Mouse (Mus musculus): ENCODE results near the gene Cby3. TPM values are rescaled to one million over a fixed set of nuclear protein-coding genes. Genes with fewer than 3 reads are reported as not detected.
A peak's percentile ranks its signal among the peaks of the same experiment; 100 is the strongest.
"Not testable (repeated sequence)": the region's sequence is repeated elsewhere in the genome, so short reads cannot be mapped to it uniquely, and the experiment has no call there.

Cby3 gene
- 0.32 and 0.77 TPM in 2 replicates for polyA plus RNA-seq (2014; fragmentation: Nextera tagmentation; extraction: Ambion mirVana)

DNA sequence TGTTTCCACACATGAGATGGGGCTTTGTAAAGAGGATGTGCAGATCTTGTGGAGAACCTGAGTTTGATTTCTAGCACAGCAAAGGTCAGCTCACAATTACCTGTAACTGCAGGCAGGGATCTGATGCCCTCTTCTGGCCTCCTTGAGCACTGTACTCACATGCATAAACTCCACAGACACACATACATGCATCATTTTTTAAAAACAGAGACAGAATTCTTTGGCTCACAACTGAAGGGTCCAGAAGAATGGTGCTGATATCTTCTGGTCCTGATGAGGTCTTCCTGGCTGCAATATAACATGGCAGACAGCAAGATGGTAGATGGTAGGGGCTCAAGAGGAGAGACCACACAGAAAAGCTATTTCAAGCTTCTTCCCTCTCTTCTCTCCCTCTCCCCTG is at the start of gene Cby3:
Gene Cby3, plus strand, starts transcription at position 301 of the 400 bp plus-strand sequence.
- Histone ChIP-seq H3K27ac (replicated peaks; ENCODE audit: low read depth, low read length) (no peak within 1 kb of the TSS), H3K36me3 (ENCODE audit: control insufficient read depth, insufficient read depth, low read length) (no peaks in the 10 kb centered on the region), H3K4me1 (ENCODE audit: control insufficient read depth, insufficient read depth, low read length) (no peaks in the 10 kb centered on the region), H3K27me3 (ENCODE audit: control insufficient read depth, insufficient read depth, low read length) (no peaks in the 10 kb centered on the region), H3K4me3 (replicated peaks; ENCODE audit: low read depth, low read length) (no peak within 1 kb of the TSS), H3K9ac (replicated peaks; ENCODE audit: low read length) (no peak within 1 kb of the TSS), H3K9me3 (ENCODE audit: control insufficient read depth, low read length) (no peaks in the 10 kb centered on the region), H3K4me2 (ENCODE audit: low read length) (no peak within 1 kb of the TSS)
- ATAC-seq (ENCODE audit: low FRiP score, low TSS enrichment) (no peak), DNase-seq (no peak)

DNA sequence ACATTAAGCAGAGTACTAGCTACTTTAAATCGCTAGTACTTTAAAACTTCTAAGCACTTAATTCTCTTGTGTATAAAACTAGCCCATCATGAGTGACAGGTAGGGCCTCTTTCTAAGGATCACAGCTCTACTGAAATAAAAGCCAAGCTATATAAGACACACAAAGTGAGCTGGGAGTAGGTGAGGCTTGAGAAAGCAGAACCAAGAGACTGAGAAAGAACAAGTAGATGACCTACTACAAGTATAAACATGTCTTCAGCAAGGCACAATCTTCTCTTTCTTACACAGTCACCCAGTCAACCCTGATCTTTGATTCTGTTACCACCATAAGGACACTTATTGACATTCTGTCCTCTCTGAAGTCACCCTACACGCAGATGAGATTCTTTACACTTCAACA is 41.5 kb upstream of the Cby3 start:
- ATAC-seq (ENCODE audit: low FRiP score, low TSS enrichment) (no peak), DNase-seq (no peak)
- H3K4me3 ChIP-seq (replicated peaks; ENCODE audit: low read depth, low read length), result no peak overlapping the region
- no peak overlapping the region for H3K27ac ChIP-seq (replicated peaks; ENCODE audit: low read depth, low read length)
- H3K9me3 ChIP-seq (ENCODE audit: control insufficient read depth, low read length), result no peaks in the 10 kb centered on the region
- H3K4me1 ChIP-seq (ENCODE audit: control insufficient read depth, insufficient read depth, low read length), result no peaks in the 10 kb centered on the region
- H3K9ac ChIP-seq (replicated peaks; ENCODE audit: low read length), result no peak overlapping the region
- 91% methylated on average over 2 of the region's 2 CpGs for WGBS
- no peaks in the 10 kb centered on the region for H3K27me3 ChIP-seq (ENCODE audit: control insufficient read depth, insufficient read depth, low read length)
- no peak overlapping the region for H3K4me2 ChIP-seq (ENCODE audit: low read length)
- H3K36me3 ChIP-seq (ENCODE audit: control insufficient read depth, insufficient read depth, low read length), result peaks cover 34% of the 10 kb centered on the region

DNA sequence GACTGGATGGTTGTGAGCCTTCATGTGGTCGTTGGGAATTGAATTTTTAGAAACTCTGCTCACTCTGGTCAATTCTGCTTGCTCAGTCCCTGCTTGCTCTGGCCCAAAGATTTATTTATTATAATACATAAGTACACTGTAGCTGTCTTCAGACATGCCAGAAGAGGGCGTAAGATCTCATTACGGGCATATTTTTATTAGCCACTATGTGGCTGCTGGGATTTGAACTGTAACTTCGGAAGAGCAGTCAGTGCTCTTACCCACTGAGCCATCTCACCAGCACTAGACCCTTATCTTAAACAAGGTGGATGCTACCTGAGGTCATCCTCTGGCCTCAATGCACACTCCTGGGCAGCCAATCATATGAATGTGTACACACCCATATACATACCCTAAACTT is 34.9 kb upstream of the Cby3 start:
- not testable (repeated sequence) for H3K9me3 ChIP-seq (ENCODE audit: control insufficient read depth, low read length); H3K4me2 ChIP-seq (ENCODE audit: low read length); H3K27ac ChIP-seq (replicated peaks; ENCODE audit: low read depth, low read length); H3K27me3 ChIP-seq (ENCODE audit: control insufficient read depth, insufficient read depth, low read length); H3K9ac ChIP-seq (replicated peaks; ENCODE audit: low read length); DNase-seq; ATAC-seq (ENCODE audit: low FRiP score, low TSS enrichment); H3K4me3 ChIP-seq (replicated peaks; ENCODE audit: low read depth, low read length); H3K36me3 ChIP-seq (ENCODE audit: control insufficient read depth, insufficient read depth, low read length)
- H3K4me1 ChIP-seq (ENCODE audit: control insufficient read depth, insufficient read depth, low read length), result peaks cover 15% of the 10 kb centered on the region
- whole genome bisulfite sequencing, result 90% methylated on average over 4 of the region's 4 CpGs

DNA sequence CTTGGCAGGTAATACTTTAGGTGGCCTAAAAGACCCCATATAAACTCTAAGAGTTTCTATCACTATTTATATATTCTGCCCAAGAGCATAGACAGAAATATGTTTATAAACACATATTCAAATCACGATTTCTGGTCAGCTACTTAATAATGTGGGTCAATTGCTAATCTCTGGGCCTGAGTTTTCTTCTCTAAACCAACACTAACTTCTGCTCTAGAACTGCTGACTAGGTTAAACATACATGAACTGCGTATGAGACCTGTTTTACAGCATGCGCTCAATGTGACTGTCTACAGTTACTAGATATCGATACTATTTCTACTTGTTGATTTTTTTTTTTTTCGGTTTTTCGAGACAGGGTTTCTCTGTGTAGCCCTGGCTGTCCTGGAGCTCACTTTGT is 33.0 kb upstream of the Cby3 start:
- H3K36me3 ChIP-seq (ENCODE audit: control insufficient read depth, insufficient read depth, low read length), result 0 out of 2 replicates have a peak, but pooled peaks cover 4% of the 10 kb centered on the region
- no peak overlapping the region for H3K4me3 ChIP-seq (replicated peaks; ENCODE audit: low read depth, low read length)
- WGBS, result 96% methylated on average over 6 of the region's 6 CpGs
- H3K4me1 ChIP-seq (ENCODE audit: control insufficient read depth, insufficient read depth, low read length), result peaks cover 19% of the 10 kb centered on the region
- no peak overlapping the region for H3K4me2 ChIP-seq (ENCODE audit: low read length)
- no peaks in the 10 kb centered on the region for H3K27me3 ChIP-seq (ENCODE audit: control insufficient read depth, insufficient read depth, low read length)
- DNase-seq, result no peak
- ATAC-seq (ENCODE audit: low FRiP score, low TSS enrichment), result no peak
- H3K9ac ChIP-seq (replicated peaks; ENCODE audit: low read length), result no peak overlapping the region
- no peak overlapping the region for H3K27ac ChIP-seq (replicated peaks; ENCODE audit: low read depth, low read length)
- H3K9me3 ChIP-seq (ENCODE audit: control insufficient read depth, low read length), result no peaks in the 10 kb centered on the region

DNA sequence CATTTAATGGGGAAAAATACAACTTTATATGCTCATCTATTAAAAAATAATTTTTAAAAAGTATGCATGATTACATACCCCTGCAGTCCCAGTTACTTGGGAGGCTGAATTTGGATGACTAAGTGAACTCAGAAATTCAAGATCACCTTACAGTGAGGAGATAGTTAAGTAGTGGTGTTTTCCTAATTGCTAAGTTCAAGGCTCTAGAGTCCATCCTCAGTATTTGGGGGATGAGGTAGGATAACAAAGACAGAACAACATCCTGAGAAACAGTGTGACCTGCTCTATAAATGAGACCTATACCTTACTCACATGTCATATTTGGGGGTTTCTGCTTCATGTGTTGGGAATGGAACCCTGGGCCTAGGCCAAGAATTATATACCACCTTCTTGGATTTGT is 31.9 kb upstream of the Cby3 start:
- Histone ChIP-seq H3K4me2 (ENCODE audit: low read length) (no peak overlapping the region), H3K4me3 (replicated peaks; ENCODE audit: low read depth, low read length) (no peak overlapping the region)
- ATAC-seq (ENCODE audit: low FRiP score, low TSS enrichment), result no peak

DNA sequence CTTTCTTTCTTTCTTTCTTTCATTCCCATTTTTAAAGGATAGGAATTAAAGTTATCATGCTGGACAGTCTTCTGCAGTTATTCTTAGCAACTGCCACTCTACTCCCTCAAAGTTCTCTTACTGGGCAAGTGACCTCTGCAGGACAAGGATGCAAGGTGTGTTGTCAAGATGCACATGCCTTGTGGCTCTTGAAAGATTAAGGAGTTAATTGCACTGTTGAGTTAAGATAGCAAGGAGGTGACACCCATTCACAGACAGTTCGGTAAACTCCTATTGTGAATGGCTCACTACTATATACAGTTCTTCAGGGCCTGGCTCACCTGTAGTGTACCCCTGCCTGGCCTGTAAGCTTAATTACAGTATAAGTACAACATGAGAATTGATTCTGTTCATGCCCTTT is 30.4 kb upstream of the Cby3 start:
- 45% methylated on average over 1 of the region's 1 CpGs for WGBS
- H3K9ac ChIP-seq (replicated peaks; ENCODE audit: low read length), result peak overlapping the region; percentile 95; the same call in 1 of the 2 replicates
- no peaks in the 10 kb centered on the region for H3K27me3 ChIP-seq (ENCODE audit: control insufficient read depth, insufficient read depth, low read length)
- H3K4me3 ChIP-seq (replicated peaks; ENCODE audit: low read depth, low read length), result peak overlapping the region; percentile 95
- H3K9me3 ChIP-seq (ENCODE audit: control insufficient read depth, low read length), result no peaks in the 10 kb centered on the region
- peak overlapping the region; percentile 77 for H3K4me2 ChIP-seq (ENCODE audit: low read length)
- H3K36me3 ChIP-seq (ENCODE audit: control insufficient read depth, insufficient read depth, low read length), result 0 out of 2 replicates have a peak, but pooled peaks cover 1% of the 10 kb centered on the region
- no peak for DNase-seq
- ATAC-seq (ENCODE audit: low FRiP score, low TSS enrichment), result no peak
- no peak overlapping the region for H3K27ac ChIP-seq (replicated peaks; ENCODE audit: low read depth, low read length)
- H3K4me1 ChIP-seq (ENCODE audit: control insufficient read depth, insufficient read depth, low read length), result peaks cover 26% of the 10 kb centered on the region

More for the DNA sequence above, 31.9 kb upstream of the Cby3 start:
- no peak for DNase-seq
- H3K27ac ChIP-seq (replicated peaks; ENCODE audit: low read depth, low read length), result no peak overlapping the region
- 0 out of 2 replicates have a peak, but pooled peaks cover 4% of the 10 kb centered on the region for H3K36me3 ChIP-seq (ENCODE audit: control insufficient read depth, insufficient read depth, low read length)
- peaks cover 26% of the 10 kb centered on the region for H3K4me1 ChIP-seq (ENCODE audit: control insufficient read depth, insufficient read depth, low read length)
- no peaks in the 10 kb centered on the region for H3K9me3 ChIP-seq (ENCODE audit: control insufficient read depth, low read length)
- no peak overlapping the region for H3K9ac ChIP-seq (replicated peaks; ENCODE audit: low read length)
- H3K27me3 ChIP-seq (ENCODE audit: control insufficient read depth, insufficient read depth, low read length), result no peaks in the 10 kb centered on the region

DNA sequence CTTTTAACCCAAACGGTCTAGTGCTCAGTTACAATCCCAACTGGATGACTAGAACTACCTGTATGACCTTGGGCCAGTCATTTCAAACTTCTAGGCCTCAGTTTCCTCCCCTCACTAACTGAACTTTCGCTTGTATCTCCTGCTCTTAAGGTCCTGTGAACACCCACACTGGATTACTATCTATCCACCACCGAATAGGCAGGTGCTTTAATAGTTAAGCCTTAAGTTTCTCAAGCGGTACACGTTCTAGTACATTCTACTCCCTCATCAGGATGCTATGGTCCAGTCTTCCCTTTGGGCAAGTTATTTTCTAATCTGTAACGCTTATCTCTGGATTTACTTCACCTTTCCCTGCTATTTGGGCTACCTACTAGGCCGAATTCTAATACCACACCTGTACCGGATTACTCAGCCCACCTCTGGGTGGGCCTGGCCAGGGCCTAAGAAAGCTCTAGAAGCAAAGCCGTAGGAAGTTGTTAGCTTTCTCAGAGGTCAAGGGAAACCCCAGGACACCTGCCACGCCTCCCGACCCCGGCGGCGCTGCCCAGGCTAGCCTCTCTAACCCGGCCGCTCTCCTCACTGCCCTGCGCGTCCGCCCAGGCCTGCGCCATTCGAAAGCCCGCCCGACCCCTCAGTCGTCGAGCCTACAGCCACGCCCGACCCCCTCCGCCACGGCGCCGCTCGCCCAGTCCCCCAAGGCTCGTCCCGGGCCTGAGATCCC is 29.4 kb upstream of the Cby3 start:
- WGBS, result 2% methylated on average over 34 of the region's 34 CpGs
- Histone ChIP-seq H3K4me2 (ENCODE audit: low read length) (peak overlapping the region; percentile 77), H3K27ac (replicated peaks; ENCODE audit: low read depth, low read length) (peak overlapping the region; percentile 93), H3K9me3 (ENCODE audit: control insufficient read depth, low read length) (no peaks in the 10 kb centered on the region), H3K4me1 (ENCODE audit: control insufficient read depth, insufficient read depth, low read length) (peaks cover 26% of the 10 kb centered on the region), H3K36me3 (ENCODE audit: control insufficient read depth, insufficient read depth, low read length) (no peaks in the 10 kb centered on the region), H3K9ac (replicated peaks; ENCODE audit: low read length) (peak overlapping the region; percentile 95), H3K27me3 (ENCODE audit: control insufficient read depth, insufficient read depth, low read length) (no peaks in the 10 kb centered on the region), H3K4me3 (replicated peaks; ENCODE audit: low read depth, low read length) (peak overlapping the region; percentile 95)
- DNase-seq, result no peak
- peak; percentile 66 for ATAC-seq (ENCODE audit: low FRiP score, low TSS enrichment)

DNA sequence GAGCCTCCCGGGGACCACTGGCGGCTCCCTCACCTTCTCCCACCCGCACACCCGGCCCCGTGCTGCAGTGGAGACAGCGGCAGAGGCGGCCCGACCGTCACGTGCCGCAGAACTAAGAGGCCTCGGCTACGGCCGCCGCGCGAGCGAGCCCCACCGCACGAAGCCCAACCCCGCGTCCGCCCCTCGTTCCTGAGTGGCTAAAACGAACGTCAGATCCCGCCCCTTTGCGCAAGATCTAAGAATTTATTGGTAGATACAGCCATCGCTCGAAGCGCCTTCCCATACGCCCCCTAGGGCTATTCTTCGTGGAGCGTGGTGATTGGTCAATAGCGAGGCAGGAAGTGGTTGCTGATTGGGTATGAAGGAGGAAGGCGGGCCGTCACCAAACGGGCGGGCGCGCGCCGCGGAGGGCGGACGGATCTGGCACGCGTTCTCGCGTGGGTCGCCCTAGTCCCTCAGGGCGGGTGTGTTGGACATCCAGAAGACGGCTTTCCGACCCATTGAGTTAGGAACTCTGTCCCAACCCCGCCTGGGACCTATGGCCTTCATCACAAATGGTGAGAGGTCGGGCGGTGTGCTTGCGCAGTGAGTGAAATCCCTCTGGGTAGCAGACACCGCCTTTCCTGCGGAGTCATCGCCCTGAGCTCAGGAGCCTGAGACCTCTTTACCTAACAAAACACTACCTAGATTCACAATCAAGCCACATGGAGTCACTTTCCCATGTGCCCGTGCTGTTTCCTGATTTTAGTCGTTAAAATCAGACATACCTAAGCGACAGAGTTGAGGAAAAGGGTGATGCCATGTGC is 28.6 kb upstream of the Cby3 start, which contains the start of gene Canx:
Gene Canx, minus strand, starts transcription at position 178 of the 806 bp plus-strand sequence.
- ATAC-seq (ENCODE audit: low FRiP score, low TSS enrichment) (peak; percentile 99), DNase-seq (peak; percentile 100)
- Histone ChIP-seq H3K4me3 (replicated peaks; ENCODE audit: low read depth, low read length) (peak within 1 kb of the TSS; percentile 95), H3K4me2 (ENCODE audit: low read length) (peak within 1 kb of the TSS; percentile 77), H3K9me3 (ENCODE audit: control insufficient read depth, low read length) (no peaks in the 10 kb centered on the region), H3K9ac (replicated peaks; ENCODE audit: low read length) (peak within 1 kb of the TSS; percentile 95), H3K4me1 (ENCODE audit: control insufficient read depth, insufficient read depth, low read length) (peaks cover 26% of the 10 kb centered on the region), H3K36me3 (ENCODE audit: control insufficient read depth, insufficient read depth, low read length) (no peaks in the 10 kb centered on the region), H3K27ac (replicated peaks; ENCODE audit: low read depth, low read length) (peak within 1 kb of the TSS; percentile 93), H3K27me3 (ENCODE audit: control insufficient read depth, insufficient read depth, low read length) (no peaks in the 10 kb centered on the region)
- WGBS, result under 1% methylated on average over 64 of the region's 64 CpGs
